13 mouse cellular contexts compared by ENCODE assay signal in genomic region chr11:29748750-29749467, GRCm38 (mm10).
"Had no signal": no experiment of that assay in that cellular context is flagged by ENCODE, and none has a peak within 500 bp of the region (broad histone marks: within the 10 kb centered on the region; RNA-seq: fewer than 3 reads in every experiment).

No protein-coding gene starts in this region.

- H3K9ac ChIP-seq: kidney, embryonic 15.5 days; limb, embryonic 13.5 days; liver, embryonic 15.5 days; midbrain, embryonic 13.5 days; neural tube, embryonic 15.5 days had no signal

- H3K27ac ChIP-seq: kidney, embryonic 15.5 days; limb, embryonic 13.5 days; liver, embryonic 15.5 days; midbrain, embryonic 13.5 days; neural tube, embryonic 15.5 days had no signal

- ATAC-seq: lung, postnatal 0 days; midbrain, embryonic 13.5 days had no signal

- H3K4me1 ChIP-seq: limb, embryonic 13.5 days; liver, embryonic 15.5 days; midbrain, embryonic 13.5 days; neural tube, embryonic 15.5 days had no signal

- H3K4me3 ChIP-seq: kidney, embryonic 15.5 days; limb, embryonic 13.5 days; liver, embryonic 15.5 days; midbrain, embryonic 13.5 days; neural tube, embryonic 15.5 days had no signal

- DNase-seq: kidney, postnatal 14 days; layer of hippocampus, postnatal 36 days; left cerebral cortex, postnatal 4 days; lung, adult 2 months; lung, postnatal 36 days; thymus, adult 18-20 months; thymus, postnatal 14 days had no signal

- H3K9me3 ChIP-seq: kidney, embryonic 15.5 days; limb, embryonic 13.5 days; liver, embryonic 15.5 days; midbrain, embryonic 13.5 days; neural tube, embryonic 15.5 days had no signal
